Mouse (Mus musculus): ENCODE results near the gene Ube2b. TPM values are rescaled to one million over a fixed set of nuclear protein-coding genes. Genes with fewer than 3 reads are reported as not detected.

Ube2b gene
- polyA plus RNA-seq, 1 experiment from 2014 or later, result 212 TPM

DNA sequence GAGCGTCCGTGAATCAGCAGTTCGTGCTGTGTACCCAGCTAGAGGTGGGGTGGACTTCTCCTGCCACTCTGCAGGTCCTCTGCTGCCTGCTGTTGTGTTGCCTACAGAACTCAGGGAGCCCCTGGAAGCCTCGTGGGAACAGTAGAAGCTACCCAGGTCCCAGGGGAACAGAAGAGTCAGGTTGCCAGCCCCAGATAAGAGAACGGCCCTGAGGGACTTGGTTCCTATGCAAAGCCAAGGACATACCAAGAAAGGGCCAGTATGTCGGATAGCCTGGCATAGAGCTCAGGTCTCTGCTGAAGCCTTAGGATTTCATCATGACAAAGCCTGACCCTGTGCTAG lies 57.1 kb downstream of the Ube2b start:
- TF ChIP-seq CTCF (IDR thresholded peaks at IDR 0.05; ENCODE audit: low read depth), result no peak
- Histone ChIP-seq H3K9ac (ENCODE audit: low read depth, low read length) (no peak overlapping the region), H3K36me3 (ENCODE audit: control insufficient read depth, insufficient read depth) (no peaks in the 10 kb centered on the region), H3K9me3 (ENCODE audit: control insufficient read depth) (no peaks in the 10 kb centered on the region), H3K27me3 (replicated peaks; ENCODE audit: control insufficient read depth, insufficient read depth, low read length) (no peaks in the 10 kb centered on the region), H3K27ac (ENCODE audit: low read depth, low read length) (no peak overlapping the region), H3K4me2 (replicated peaks; ENCODE audit: low read depth) (no peak overlapping the region), H3K4me1 (replicated peaks; ENCODE audit: control insufficient read depth, insufficient read depth, low read length) (0 out of 2 replicates have a peak, but pooled peaks cover 5% of the 10 kb centered on the region), H3K4me3 (ENCODE audit: low read depth, low read length) (no peak overlapping the region)
- WGBS, result 67% methylated on average over 6 of the region's 6 CpGs
- ATAC-seq, result no peak

DNA sequence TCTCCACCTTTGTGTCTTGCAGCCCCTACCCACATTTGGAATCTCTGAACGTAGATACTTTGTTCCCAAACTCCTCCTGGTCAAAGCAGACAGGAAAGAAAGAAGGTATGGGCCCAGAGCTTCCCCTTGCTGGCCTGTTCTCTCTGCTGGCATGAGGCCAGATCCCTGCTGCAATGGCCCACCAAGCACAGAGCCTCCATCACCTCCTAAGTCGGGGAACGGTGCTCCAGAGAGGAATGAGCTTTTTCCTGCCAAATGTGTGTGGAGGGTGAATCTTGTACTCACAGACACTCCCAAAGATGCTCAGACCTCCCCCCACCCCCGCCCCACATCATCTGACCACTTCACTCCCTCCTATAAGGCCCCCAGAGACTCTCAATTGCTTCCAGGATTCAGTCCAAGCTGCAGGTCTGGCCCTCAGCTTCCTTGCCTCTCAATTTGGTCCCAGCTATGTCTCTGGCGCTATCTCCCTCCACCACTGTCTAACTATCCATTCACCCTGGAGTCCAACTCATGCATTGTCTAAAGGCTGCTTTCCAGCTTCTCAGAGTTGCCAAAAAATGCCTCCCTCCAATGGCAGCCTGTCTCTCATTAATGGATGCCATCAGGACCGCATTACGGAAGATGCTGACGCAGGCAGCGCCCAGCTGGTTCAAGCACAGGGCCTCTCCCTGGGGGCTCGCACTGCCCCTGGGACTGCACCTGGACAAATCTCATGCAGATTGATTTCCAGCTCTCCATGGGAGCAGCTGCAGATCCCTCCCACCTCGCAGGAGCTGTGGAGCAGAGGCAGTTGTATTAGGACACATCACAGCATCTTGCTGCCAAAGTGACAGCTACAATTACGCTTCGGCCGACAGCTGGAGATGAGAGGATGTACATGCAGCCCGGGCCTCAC lies 57.7 kb downstream of the Ube2b start:
- WGBS, result 67% methylated on average over 15 of the region's 15 CpGs
- 0 out of 2 replicates have a peak, but pooled peaks cover 5% of the 10 kb centered on the region for H3K4me1 ChIP-seq (replicated peaks; ENCODE audit: control insufficient read depth, insufficient read depth, low read length)
- H3K4me3 ChIP-seq (ENCODE audit: low read depth, low read length), result no peak overlapping the region
- H3K27ac ChIP-seq (ENCODE audit: low read depth, low read length), result no peak overlapping the region
- H3K9me3 ChIP-seq (ENCODE audit: control insufficient read depth), result no peaks in the 10 kb centered on the region
- no peak for ATAC-seq
- H3K4me2 ChIP-seq (replicated peaks; ENCODE audit: low read depth), result no peak overlapping the region
- H3K9ac ChIP-seq (ENCODE audit: low read depth, low read length), result no peak overlapping the region
- no peak for TF ChIP-seq CTCF (IDR thresholded peaks at IDR 0.05; ENCODE audit: low read depth)
- no peaks in the 10 kb centered on the region for H3K27me3 ChIP-seq (replicated peaks; ENCODE audit: control insufficient read depth, insufficient read depth, low read length)
- no peaks in the 10 kb centered on the region for H3K36me3 ChIP-seq (ENCODE audit: control insufficient read depth, insufficient read depth)

DNA sequence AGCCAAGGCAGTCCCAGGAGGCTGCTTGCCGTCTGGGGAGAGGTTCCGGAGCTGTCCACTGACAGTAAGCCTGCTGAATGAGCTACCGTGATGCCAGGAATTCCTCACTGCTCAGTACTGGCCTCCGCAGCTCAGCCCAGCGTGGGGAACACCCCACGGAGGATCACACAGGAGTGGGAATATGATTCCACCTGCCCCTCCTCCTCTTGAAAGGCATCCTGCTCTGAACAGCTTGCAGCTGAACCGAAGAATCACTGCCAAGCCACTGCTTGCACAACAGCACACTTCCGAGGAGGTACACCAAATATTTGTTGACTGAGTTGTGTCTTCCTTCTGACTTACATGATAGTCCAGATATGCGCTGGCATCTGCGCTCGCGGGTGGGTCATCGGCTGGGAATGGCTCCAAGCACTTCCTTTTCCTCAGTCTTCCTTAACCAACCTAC lies 60.0 kb downstream of the Ube2b start:
- Histone ChIP-seq H3K27me3 (replicated peaks; ENCODE audit: control insufficient read depth, insufficient read depth, low read length) (no peaks in the 10 kb centered on the region), H3K27ac (ENCODE audit: low read depth, low read length) (no peak overlapping the region), H3K4me1 (replicated peaks; ENCODE audit: control insufficient read depth, insufficient read depth, low read length) (0 out of 2 replicates have a peak, but pooled peaks cover 2% of the 10 kb centered on the region), H3K9ac (ENCODE audit: low read depth, low read length) (no peak overlapping the region), H3K36me3 (ENCODE audit: control insufficient read depth, insufficient read depth) (no peaks in the 10 kb centered on the region), H3K9me3 (ENCODE audit: control insufficient read depth) (no peaks in the 10 kb centered on the region), H3K4me3 (ENCODE audit: low read depth, low read length) (no peak overlapping the region), H3K4me2 (replicated peaks; ENCODE audit: low read depth) (no peak overlapping the region)
- no peak for TF ChIP-seq CTCF (IDR thresholded peaks at IDR 0.05; ENCODE audit: low read depth)
- 54% methylated on average over 13 of the region's 13 CpGs for WGBS
- no peak for ATAC-seq

DNA sequence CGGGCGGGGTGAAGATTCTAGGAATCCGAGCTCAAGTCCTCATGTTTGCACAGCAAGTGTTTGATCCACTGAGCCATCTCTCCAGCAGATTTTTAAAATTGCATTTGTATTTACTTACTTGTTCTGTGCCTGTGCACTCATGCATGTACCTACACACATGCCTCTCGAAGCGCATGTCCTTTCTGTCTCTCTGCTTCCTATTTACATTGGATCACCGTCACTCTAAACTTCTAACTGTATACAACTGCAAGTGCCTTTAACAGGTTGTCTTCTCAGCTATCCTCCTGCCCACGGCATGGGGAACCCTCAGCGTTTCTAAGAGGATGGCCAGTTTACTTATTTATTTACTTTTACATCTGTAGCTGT lies 61.0 kb downstream of the Ube2b start:
- H3K27me3 ChIP-seq (replicated peaks; ENCODE audit: control insufficient read depth, insufficient read depth, low read length), result no peaks in the 10 kb centered on the region
- no peak for TF ChIP-seq CTCF (IDR thresholded peaks at IDR 0.05; ENCODE audit: low read depth)
- H3K27ac ChIP-seq (ENCODE audit: low read depth, low read length), result no peak overlapping the region
- ATAC-seq, result no peak
- no peaks in the 10 kb centered on the region for H3K9me3 ChIP-seq (ENCODE audit: control insufficient read depth)
- no peak overlapping the region for H3K9ac ChIP-seq (ENCODE audit: low read depth, low read length)
- no peaks in the 10 kb centered on the region for H3K36me3 ChIP-seq (ENCODE audit: control insufficient read depth, insufficient read depth)
- H3K4me3 ChIP-seq (ENCODE audit: low read depth, low read length), result no peak overlapping the region
- 61% methylated on average over 8 of the region's 8 CpGs for WGBS
- H3K4me2 ChIP-seq (replicated peaks; ENCODE audit: low read depth), result no peak overlapping the region
- H3K4me1 ChIP-seq (replicated peaks; ENCODE audit: control insufficient read depth, insufficient read depth, low read length), result no peaks in the 10 kb centered on the region

DNA sequence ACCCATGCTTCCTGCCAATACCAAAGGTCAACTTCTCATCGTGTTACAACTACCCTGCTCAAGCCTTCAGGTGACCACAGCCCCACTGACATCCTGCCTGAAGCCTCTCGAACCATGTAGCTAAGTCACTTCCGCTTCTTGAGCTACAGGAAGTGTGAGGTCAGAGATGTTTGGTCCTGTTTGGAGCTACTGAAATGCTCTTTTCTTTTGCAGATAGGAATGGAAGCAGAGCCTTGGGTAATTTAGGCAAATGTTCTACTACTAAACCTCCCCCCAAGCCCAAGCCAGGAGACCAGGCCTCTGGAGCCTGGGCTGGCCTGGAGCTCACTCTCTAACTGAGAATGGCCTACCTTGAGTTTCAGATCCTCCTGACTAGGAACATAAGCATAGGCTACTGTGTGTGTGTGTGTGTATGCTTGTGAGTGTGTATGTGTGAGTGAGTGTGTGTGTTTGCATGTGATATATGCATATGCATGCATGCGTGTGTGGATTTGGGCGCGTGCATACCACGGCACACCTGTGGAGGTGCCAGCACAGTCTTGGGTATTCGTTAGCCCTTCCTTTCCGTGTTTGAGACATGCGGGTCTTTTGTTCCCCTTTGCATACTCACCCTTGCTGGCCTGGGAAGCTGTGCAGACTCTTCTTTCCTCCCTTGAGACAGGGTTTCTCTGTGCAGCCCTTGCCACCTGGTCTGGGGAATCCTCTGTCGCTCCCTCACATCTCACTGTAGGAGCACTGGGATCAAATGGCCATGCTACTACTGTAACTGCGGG lies 61.6 kb downstream of the Ube2b start:
- no peak for ATAC-seq
- no peaks in the 10 kb centered on the region for H3K36me3 ChIP-seq (ENCODE audit: control insufficient read depth, insufficient read depth)
- no peak overlapping the region for H3K4me3 ChIP-seq (ENCODE audit: low read depth, low read length)
- no peak overlapping the region for H3K9ac ChIP-seq (ENCODE audit: low read depth, low read length)
- TF ChIP-seq CTCF (IDR thresholded peaks at IDR 0.05; ENCODE audit: low read depth), result no peak
- H3K27me3 ChIP-seq (replicated peaks; ENCODE audit: control insufficient read depth, insufficient read depth, low read length), result no peaks in the 10 kb centered on the region
- no peaks in the 10 kb centered on the region for H3K4me1 ChIP-seq (replicated peaks; ENCODE audit: control insufficient read depth, insufficient read depth, low read length)
- no peak overlapping the region for H3K27ac ChIP-seq (ENCODE audit: low read depth, low read length)
- no peak overlapping the region for H3K4me2 ChIP-seq (replicated peaks; ENCODE audit: low read depth)
- H3K9me3 ChIP-seq (ENCODE audit: control insufficient read depth), result no peaks in the 10 kb centered on the region
- 76% methylated on average over 12 of the region's 12 CpGs for WGBS

DNA sequence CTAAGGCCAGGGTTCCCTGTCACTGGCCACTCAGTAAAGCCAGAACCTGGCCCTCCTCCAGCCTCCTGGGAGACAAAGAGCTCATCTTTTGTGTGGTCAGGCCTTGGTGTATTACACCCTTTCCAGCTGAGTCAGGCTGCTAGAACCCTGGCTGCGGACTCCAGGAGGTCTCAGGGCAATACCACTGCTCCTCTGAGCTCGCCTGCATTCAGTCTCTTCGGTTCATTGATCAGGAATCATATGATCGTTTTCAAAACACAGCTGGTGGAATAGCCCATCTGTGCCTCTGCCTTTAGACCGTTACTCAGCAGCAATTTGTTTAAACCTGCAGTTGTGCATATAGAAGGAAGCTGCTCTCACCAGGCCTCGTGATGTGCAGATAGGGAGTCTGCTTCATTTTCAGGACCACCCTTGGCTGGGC lies 63.2 kb downstream of the Ube2b start:
- Histone ChIP-seq H3K9ac (ENCODE audit: low read depth, low read length) (no peak overlapping the region), H3K27ac (ENCODE audit: low read depth, low read length) (no peak overlapping the region), H3K4me1 (replicated peaks; ENCODE audit: control insufficient read depth, insufficient read depth, low read length) (no peaks in the 10 kb centered on the region), H3K27me3 (replicated peaks; ENCODE audit: control insufficient read depth, insufficient read depth, low read length) (no peaks in the 10 kb centered on the region), H3K4me3 (ENCODE audit: low read depth, low read length) (no peak overlapping the region), H3K4me2 (replicated peaks; ENCODE audit: low read depth) (no peak overlapping the region), H3K9me3 (ENCODE audit: control insufficient read depth) (no peaks in the 10 kb centered on the region), H3K36me3 (ENCODE audit: control insufficient read depth, insufficient read depth) (no peaks in the 10 kb centered on the region)
- TF ChIP-seq CTCF (IDR thresholded peaks at IDR 0.05; ENCODE audit: low read depth), result no peak
- WGBS, result 75% methylated on average over 6 of the region's 6 CpGs
- ATAC-seq, result no peak

Measured in intestine, postnatal 0 days (tissue).